Mouse (Mus musculus): ENCODE results near the gene Wdr13.
"Not testable (repeated sequence)": the region's sequence is repeated elsewhere in the genome, so short reads cannot be mapped to it uniquely, and the experiment has no call there.

Wdr13 gene

GRCm38 (mm10) chrX:8105019-8105418 is 27.7 kb downstream of the Wdr13 start:
- CTCF ChIA-PET, result no interaction called here

- CTCF ChIA-PET, result no interaction called here
Measured at GRCm38 (mm10) chrX:8102213-8102668, 30.5 kb downstream of the Wdr13 start.

GRCm38 (mm10) chrX:8101017-8101416 is 31.7 kb downstream of the Wdr13 start:
- CTCF ChIA-PET, result no interaction called here

GRCm38 (mm10) chrX:8099435-8099834 is 33.3 kb downstream of the Wdr13 start:
- CTCF ChIA-PET, result interaction anchor here (1.1 kb wide), 1 partner anchor 15 kb away, joined by 3 read pairs; no protein-coding TSS in a partner anchor

GRCm38 (mm10) chrX:8096787-8097242 is 35.9 kb downstream of the Wdr13 start:
- CTCF ChIA-PET, result no interaction called here

- CTCF ChIA-PET, result not testable (repeated sequence)
Measured at GRCm38 (mm10) chrX:8096068-8096786, 36.5 kb downstream of the Wdr13 start.

GRCm38 (mm10) chrX:8095546-8095945 is 37.1 kb downstream of the Wdr13 start:
- CTCF ChIA-PET, result no interaction called here

- CTCF ChIA-PET, result not testable (repeated sequence)
Measured at GRCm38 (mm10) chrX:8090954-8091347, 41.7 kb downstream of the Wdr13 start.

GRCm38 (mm10) chrX:8090346-8090953 is 42.2 kb downstream of the Wdr13 start, which contains the start of gene Was:
Gene Was, minus strand, starts transcription at chrX:8090498.
- CTCF ChIA-PET, result no interaction called here

- CTCF ChIA-PET, result interaction anchor here (0.5 kb wide), 1 partner anchor 24 kb away, joined by 8 read pairs; no protein-coding TSS in a partner anchor
Measured at GRCm38 (mm10) chrX:8089746-8090145, 42.9 kb downstream of the Wdr13 start.

GRCm38 (mm10) chrX:8085611-8086010 is 47.1 kb downstream of the Wdr13 start:
- CTCF ChIA-PET, result no interaction called here

- CTCF ChIA-PET, result no interaction called here
Measured at GRCm38 (mm10) chrX:8084771-8085259, 47.9 kb downstream of the Wdr13 start.

- CTCF ChIA-PET, result no interaction called here
Measured at GRCm38 (mm10) chrX:8075104-8075503, 57.6 kb downstream of the Wdr13 start.

GRCm38 (mm10) chrX:8074430-8075014 is 58.2 kb downstream of the Wdr13 start, which contains the start of gene Suv39h1:
Gene Suv39h1, minus strand, starts transcription at chrX:8074760.
- CTCF ChIA-PET, result no interaction called here

GRCm38 (mm10) chrX:8073881-8074429 is 58.7 kb downstream of the Wdr13 start:
- CTCF ChIA-PET, result no interaction called here

Measured in spleen, embryonic (tissue).